Mouse (Mus musculus) adrenal gland, adult (tissue): ENCODE data around the gene Gstk1.
A peak's percentile ranks its signal among the peaks of the same experiment; 100 is the strongest.

ENCODE experiments used
- DNase-seq, 2 experiments: peaks; one replicate each; pipeline ENCODE4 v3.0.0; 2022 to 2023; ENCODE audit warnings: low spot score in 1 of 2; ENCODE audit not compliant: inconsistent age in 2 of 2

Gstk1 gene

GRCm38 (mm10) chr6:42265391-42266330, 19.9 kb downstream of the Gstk1 start:
- DNase-seq, result no peak

GRCm38 (mm10) chr6:42270817-42271216, 25.1 kb downstream of the Gstk1 start:
- DNase-seq, result no peak

- no peak for DNase-seq
Measured at GRCm38 (mm10) chr6:42276151-42276550, 30.4 kb downstream of the Gstk1 start.

GRCm38 (mm10) chr6:42282865-42283528, 37.3 kb downstream of the Gstk1 start:
- no peak for DNase-seq

GRCm38 (mm10) chr6:42286448-42286847, 40.7 kb downstream of the Gstk1 start, which contains the start of gene Clcn1:
Clcn1 (plus strand) TSS chr6:42286685.
- DNase-seq, result no peak

GRCm38 (mm10) chr6:42287562-42287961, 41.8 kb downstream of the Gstk1 start:
- DNase-seq, result no peak

- DNase-seq, result no peak
Measured at GRCm38 (mm10) chr6:42293327-42293726, 47.6 kb downstream of the Gstk1 start.

- peak in 1 of 2 experiments; percentile 25 for DNase-seq
Measured at GRCm38 (mm10) chr6:42295549-42296094, 49.9 kb downstream of the Gstk1 start.

- DNase-seq, result no peak
Measured at GRCm38 (mm10) chr6:42299362-42299761, 53.6 kb downstream of the Gstk1 start.
